Mouse (Mus musculus): ENCODE measurements at regions not wholly inside any gene's neighbourhood (a gene's known extent, or its start where the extent isn't known, plus 50 kb on each side); places are given as distances from the start of the nearest gene placed in this dataset.

- DNase-seq (ENCODE audit: low spot score in 2 of 2), result no peak
Measured at GRCm38 (mm10) chr12:107757996-107758791, 245.2 kb downstream of the Bcl11b start.

- no peak for DNase-seq (ENCODE audit: low spot score in 2 of 2)
Measured at GRCm38 (mm10) chr12:107759291-107759690, 244.1 kb downstream of the Bcl11b start.

- DNase-seq (ENCODE audit: low spot score in 2 of 2), result no peak
Measured at GRCm38 (mm10) chr12:107759911-107760310, 243.5 kb downstream of the Bcl11b start.

- DNase-seq (ENCODE audit: low spot score in 2 of 2), result no peak
Measured at GRCm38 (mm10) chr12:107762140-107762539, 241.3 kb downstream of the Bcl11b start.

- no peak for DNase-seq (ENCODE audit: low spot score in 2 of 2)
Measured at GRCm38 (mm10) chr12:107769801-107770515, 233.4 kb downstream of the Bcl11b start.

GRCm38 (mm10) chr12:107770516-107770836 is 232.9 kb downstream of the Bcl11b start:
- no peak for DNase-seq (ENCODE audit: low spot score in 2 of 2)

GRCm38 (mm10) chr12:107771325-107771724 is 232.1 kb downstream of the Bcl11b start:
- no peak for DNase-seq (ENCODE audit: low spot score in 2 of 2)

- DNase-seq (ENCODE audit: low spot score in 2 of 2), result no peak
Measured at GRCm38 (mm10) chr12:107771809-107772208, 231.6 kb downstream of the Bcl11b start.

- no peak for DNase-seq (ENCODE audit: low spot score in 2 of 2)
Measured at GRCm38 (mm10) chr12:107778046-107778445, 225.4 kb downstream of the Bcl11b start.

GRCm38 (mm10) chr12:107779306-107780057 is 223.9 kb downstream of the Bcl11b start:
- no peak for DNase-seq (ENCODE audit: low spot score in 2 of 2)

DNA sequence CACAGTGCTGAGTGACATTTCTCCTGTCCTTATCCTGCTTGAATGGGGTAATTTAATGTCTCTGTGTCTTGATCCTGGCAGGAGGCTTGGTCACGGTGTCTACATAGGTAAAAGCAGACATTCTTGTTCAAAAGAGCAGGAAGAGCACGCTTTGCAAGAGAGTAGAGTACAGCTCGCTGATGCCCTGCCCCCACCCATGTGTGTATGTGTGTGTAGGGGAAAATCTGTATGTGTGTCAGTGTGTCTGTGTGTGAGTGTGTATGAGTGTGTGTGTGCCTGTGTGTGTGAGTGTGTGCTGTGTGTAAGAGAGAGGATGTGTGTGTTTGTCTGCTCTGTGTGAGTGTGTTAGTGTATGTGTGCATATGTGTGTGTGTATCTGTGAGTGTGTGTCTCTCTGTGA is 221.3 kb downstream of the Bcl11b start:
- no peak for DNase-seq (ENCODE audit: low spot score in 2 of 2)

DNA sequence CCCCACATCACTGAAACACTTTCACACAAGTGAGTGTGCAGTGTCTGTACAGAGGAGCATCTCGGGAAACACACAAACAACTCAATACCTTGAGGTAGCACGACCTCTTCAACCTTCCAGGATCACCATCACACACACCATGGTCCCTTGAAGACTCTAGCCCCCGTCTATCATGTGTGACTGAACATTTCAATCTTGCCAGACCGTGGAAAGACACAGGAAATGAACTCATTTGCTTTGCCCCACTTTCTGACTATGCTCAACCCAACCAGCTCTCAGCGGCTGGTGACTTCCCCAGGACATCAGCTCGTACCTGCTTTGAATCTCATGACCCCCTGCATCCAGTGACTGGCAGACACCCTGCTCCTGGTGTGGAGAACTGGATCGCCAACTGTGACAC is 219.6 kb downstream of the Bcl11b start:
- no peak for DNase-seq (ENCODE audit: low spot score in 2 of 2)

- DNase-seq (ENCODE audit: low spot score in 2 of 2), result no peak
Measured at GRCm38 (mm10) chr12:107789818-107790217, 213.6 kb downstream of the Bcl11b start.

DNA sequence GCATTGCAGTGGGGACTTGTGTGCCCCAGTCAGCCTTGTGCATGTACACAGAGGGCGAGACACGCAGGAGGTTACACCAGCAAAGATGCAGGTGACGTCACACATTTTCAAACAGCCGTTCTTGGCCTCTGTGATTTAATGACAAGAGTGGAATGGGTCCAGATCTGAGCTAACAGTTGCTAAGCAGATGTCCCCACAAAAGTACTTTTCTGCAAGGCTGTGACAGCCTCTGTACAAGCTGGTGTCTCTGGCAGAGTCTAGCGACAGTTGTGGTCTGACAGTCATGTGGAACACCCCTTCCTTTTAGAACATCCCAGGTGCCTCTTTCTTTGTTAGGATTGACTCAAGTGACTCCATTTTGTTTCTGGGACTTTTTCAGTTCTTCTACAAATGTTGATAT is 203.1 kb downstream of the Bcl11b start:
- no peak for DNase-seq (ENCODE audit: low spot score in 2 of 2)

- DNase-seq (ENCODE audit: low spot score in 2 of 2), result peak; percentile 41 to 73
Measured at GRCm38 (mm10) chr12:107807634-107808033, 195.8 kb downstream of the Bcl11b start.

- DNase-seq (ENCODE audit: low spot score in 2 of 2), result no peak
Measured at GRCm38 (mm10) chr12:107808158-107808715, 195.2 kb downstream of the Bcl11b start.

GRCm38 (mm10) chr12:107811231-107811630 is 192.2 kb downstream of the Bcl11b start:
- DNase-seq (ENCODE audit: low spot score in 2 of 2), result no peak

GRCm38 (mm10) chr12:107812549-107813335 is 190.7 kb downstream of the Bcl11b start:
- peak in 1 of 2 experiments; percentile 18 for DNase-seq (ENCODE audit: low spot score in 2 of 2)

- no peak for DNase-seq (ENCODE audit: low spot score in 2 of 2)
Measured at GRCm38 (mm10) chr12:107814926-107815325, 188.5 kb downstream of the Bcl11b start.

DNA sequence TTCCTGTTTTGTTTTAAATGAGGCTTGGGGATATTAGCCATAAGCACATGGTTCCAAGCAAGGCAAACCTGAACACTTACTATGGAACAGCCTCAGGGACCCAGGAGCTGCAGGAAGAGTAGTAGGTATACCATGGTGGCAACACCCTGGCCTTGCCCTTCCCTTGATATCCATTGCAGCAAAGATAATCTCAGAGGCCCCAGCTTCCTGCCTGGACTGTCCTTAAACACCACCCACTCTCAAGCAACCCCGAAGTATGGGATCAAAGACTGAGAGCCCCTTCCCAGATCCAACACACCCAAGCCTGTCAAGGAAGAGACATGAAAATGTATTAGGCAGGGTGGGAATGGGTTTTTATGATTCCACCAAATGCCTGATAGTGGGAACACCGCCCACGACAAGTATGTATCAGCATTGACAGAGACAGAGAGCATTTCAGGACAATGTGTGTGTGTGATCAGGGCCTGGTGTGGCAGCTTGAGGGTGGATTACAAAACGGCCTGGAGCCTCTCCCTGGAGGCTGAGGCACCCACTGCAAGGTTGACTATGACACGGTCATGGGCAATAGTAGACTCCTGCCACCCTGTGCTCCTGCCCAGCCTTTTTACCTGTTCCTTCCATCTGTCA is 179.5 kb downstream of the Bcl11b start:
- no peak for DNase-seq (ENCODE audit: low spot score in 2 of 2)

Data from gastrocnemius, postnatal 4 days (tissue).